Mouse (Mus musculus) thymus, postnatal 25 days (tissue): ENCODE measurements around the gene Sidt1.

Source experiments
- DNase-seq: peaks from one replicate; pipeline ENCODE4 v3.0.0; 2022

Gene Sidt1

DNA sequence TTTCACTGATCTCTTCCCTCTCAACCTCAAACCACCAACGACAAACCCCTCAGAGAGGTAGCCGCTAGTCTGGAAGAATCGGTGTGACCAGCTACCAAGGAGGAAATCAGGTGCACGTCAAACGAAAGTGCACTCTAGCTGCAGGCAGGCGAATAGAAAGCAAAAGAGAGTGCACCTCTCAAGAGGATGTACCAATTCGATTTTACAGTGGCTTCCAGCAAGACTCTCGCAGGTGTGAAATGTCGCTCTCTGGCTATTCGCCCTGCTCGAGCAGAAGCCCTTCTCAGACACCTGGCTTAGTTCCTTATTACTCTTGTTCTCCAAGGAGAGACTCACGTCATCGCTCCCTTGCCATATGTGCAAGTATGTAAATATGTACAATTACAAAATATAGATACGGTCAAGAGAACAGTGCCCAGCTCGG lies at the start of gene Sidt1:
TSS of gene Sidt1 (minus strand) at position 336 of the 424 bp plus-strand sequence.
- peak; percentile 67 for DNase-seq

GRCm38 (mm10) chr16:44381578-44381977 lies 48.6 kb upstream of the Sidt1 start:
- no peak for DNase-seq

GRCm38 (mm10) chr16:44380006-44380405 lies 47.0 kb upstream of the Sidt1 start:
- no peak for DNase-seq

GRCm38 (mm10) chr16:44375459-44375858 lies 42.5 kb upstream of the Sidt1 start:
- DNase-seq: no peak

DNA sequence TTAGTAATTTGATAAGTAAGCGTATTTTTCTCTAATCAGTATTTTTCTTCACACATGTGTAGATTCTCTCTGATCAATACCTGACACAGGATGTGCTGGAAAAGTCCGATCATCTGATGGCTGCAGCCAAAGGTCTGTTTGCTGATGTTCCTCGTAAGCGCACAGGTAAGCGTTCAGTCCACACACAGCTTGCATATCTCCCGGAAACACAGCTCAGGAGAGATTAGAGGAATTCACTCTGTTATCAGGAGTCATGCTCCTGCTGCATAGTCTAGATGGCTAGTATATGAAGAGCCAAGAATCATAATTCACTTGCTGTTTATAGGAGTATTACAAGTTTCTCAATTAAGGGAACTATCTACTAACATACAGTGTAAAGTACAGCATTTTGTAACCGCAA lies 32.5 kb upstream of the Sidt1 start:
- no peak for DNase-seq

- DNase-seq: peak; percentile 34
Observed at GRCm38 (mm10) chr16:44361921-44362890, 29.2 kb upstream of the Sidt1 start.

GRCm38 (mm10) chr16:44357571-44358268 lies 24.7 kb upstream of the Sidt1 start:
- peak; percentile 75 for DNase-seq

- DNase-seq: no peak
Observed at GRCm38 (mm10) chr16:44356291-44356690, 23.3 kb upstream of the Sidt1 start.

DNA sequence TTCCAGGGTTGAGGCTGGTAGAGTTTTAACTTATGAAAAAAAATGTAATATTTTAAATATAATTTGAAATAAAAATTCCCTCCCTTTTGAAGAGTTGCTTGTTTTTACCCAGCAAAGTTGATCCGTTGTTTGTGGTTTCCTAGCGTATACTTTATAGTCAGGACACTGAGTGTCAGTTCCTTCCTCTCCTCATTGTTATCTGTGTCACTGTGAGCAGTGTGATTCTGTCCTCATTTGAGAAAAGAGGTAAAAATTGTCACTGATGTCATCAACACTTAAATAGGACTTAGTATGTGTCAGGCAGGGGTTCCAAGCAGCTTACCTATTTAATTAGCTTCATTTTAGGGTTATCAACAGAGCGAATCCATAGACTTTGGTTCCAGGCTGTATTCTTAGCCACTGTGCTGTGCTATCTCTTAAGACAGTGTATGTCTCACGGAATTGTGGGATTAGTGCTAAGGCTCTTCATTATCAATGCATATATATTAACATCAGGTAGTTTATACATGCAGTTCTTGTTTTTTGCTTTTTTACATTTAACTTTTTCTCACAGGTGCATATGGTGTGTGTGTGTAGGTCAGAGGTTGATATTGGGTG lies 16.9 kb upstream of the Sidt1 start:
- no peak for DNase-seq

DNA sequence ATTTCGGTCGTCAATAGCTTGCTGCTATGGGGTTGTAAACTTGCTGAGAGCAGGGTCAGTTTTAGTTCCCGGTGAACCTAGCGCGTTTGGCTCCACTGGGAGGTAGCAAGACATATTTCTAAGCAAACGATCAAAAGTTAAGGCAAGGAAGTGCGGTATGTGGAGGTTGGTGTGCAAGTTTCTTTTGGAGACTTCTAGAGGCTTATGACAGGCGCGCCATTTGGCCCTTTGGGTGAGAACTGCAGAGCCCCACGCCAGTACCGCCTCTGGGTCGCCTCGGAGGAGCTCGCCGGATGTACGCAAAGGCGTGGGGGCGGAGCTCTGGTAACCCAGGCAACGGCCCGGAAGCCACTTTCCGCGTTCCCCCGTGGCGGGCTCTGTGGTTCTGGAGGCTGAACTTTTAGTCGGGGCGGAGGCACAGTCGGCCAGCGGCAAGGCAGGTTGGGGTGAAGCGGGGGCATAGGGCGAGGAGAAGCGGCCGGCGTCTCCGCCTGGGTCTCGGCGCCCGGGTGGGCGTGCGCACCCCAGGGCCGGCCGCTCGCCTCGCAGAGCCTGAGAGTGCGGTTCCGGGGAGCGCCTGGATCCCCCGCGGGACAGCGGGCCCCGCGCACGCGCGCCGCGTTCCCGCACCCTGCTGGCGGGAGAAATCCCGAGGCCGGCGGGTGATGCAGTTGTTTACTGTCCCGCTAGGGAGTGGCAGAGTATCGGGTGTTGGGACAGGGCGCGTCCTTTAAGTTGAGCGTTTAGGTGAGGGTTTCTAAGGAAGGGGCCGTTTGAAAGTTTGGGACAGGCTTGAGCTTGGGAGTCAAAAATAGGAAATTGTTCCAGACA lies 14.3 kb upstream of the Sidt1 start, which contains the start of gene Spice1:
TSS of gene Spice1 (plus strand) at position 51 of the 831 bp plus-strand sequence.
- DNase-seq: peak; percentile 95

DNA sequence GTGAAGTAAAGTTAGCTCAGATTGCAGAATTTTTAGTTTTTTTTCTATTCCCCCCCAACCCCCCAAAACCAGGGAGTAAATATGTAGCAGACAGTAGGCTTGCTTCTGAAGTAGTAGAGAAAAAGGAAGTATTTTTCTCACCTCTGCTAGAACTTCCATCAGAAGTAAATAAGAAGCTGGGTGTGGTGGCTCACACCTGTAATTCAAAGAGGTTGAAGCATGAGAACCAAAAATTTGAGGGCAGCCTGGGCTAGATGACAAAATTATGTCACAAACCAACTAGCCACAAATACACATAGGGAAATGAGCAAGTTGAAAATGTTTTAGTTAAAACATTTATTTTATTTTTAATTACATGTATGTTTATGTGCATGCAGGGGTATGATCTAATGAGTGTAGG lies 4.5 kb upstream of the Sidt1 start:
- no peak for DNase-seq

DNA sequence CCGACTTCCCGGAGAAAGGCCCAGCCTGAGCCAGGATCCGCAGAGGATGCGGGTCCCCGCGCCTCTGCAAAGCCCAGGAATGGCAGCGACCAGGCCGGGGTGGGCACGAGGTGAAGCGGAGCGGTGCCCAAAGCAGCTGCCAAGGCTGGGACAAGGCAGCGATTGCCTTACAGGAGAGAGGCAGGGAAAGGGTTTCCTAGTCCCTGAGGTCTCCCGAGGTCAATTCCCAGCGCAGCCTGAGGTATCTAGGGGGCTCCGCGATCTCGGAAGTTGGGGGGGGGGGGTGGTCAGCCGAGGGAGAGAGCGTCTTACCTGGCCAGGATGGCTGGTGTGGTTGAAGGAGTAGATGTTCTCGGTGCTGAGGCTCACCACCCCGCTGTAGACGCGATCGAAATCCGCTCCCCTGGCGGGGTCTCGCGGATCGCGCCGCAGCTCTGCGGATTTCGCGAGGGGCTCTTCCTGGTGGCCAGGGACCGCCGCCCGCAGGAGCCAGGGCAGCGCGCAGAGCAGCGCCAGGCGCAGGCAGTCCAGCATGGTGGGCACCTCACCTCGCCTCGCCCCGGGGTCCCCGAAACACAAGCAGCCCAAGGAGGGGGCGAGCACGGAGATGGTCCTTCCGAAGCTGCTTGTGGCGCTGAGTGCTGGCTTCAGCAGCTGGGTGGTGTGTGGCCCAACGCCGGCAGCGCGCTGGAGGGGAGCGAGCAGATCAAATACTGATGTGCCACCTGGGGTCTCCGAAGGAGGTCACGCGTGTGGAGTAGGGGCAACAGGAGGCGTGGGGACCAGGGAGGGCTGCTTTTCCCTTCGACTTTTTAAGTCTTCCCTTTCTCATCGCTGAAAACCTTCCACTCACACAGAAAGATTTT lies 768 bp downstream of the Sidt1 start:
- peak; percentile 63 for DNase-seq

GRCm38 (mm10) chr16:44331671-44331994 lies 1.4 kb downstream of the Sidt1 start:
- no peak for DNase-seq

GRCm38 (mm10) chr16:44331154-44331553 lies 1.8 kb downstream of the Sidt1 start:
- no peak for DNase-seq

DNA sequence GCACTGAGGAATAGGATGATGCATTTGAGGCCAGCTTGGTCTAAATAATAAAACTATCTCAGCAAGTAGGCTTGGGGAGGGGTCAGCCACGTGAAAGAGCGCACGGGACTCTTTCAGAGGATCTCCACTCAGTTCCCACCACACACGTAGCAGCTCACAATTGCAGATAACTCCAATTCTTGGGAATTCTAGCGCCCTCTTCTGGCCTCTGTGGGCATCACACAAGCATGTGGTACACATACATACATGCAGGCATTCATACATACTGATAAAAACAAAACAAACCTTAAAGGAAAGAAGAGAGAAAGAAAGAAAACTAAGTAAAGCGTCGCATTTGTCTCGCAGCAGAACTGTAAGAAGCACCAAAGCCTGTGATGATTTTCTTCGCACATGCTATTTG lies 2.3 kb downstream of the Sidt1 start:
- no peak for DNase-seq

- DNase-seq: no peak
Observed at GRCm38 (mm10) chr16:44328644-44329043, 4.4 kb downstream of the Sidt1 start.

DNA sequence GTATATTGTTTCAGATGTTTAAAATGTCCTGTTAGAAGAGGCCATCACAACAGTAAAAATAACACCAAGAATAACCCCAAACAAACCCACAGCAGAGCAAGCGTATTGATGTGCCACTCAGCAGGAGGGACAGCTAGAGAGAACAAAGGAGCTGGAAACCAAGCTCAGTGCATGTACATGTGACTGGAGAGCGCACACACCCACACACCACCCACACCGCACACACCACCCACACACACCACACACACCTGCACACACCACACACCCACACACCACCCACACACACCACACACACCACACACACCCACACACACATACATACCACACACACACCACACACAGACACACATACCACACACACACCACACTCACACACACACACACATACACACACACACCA lies 12.8 kb downstream of the Sidt1 start:
- no peak for DNase-seq

GRCm38 (mm10) chr16:44316350-44316749 lies 16.6 kb downstream of the Sidt1 start:
- DNase-seq: no peak

DNA sequence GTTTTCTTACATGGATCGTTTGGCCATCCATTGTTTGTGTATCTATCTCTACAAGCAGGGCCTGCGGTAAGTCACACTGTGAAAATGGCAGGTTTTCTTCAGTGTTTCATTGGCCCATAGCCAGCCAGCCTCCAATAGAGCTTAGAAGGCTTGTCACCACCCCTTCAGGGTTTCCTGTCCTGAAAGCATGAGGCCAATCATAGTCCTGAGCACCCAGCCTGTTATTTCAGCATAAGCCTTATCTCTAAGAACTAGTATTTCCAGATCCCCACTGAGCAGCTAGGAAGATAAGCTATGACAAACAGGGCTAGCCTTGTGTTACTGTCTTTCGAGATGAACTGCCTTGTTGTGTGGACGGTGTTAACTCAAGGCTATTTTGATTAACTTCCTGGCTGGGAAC lies 19.6 kb downstream of the Sidt1 start:
- DNase-seq: no peak

DNA sequence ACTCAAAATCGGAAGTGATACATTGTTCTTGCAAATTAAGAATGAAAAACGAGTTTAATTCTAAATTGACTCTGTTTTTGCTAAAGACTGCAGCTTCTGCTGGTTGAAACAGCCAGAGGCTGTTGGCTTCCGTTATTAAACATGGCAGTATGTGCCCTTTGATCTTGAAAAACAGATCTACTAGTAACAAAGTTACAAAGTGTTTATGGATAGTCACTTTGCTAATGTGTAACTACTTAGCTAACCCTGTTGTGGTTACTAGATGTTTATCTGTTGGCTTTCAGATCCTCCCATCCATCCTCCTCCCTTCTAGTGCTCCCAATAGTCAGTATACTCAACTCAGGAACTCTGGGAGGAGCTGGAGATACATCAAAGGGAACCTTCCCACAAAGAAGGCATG lies 27.4 kb downstream of the Sidt1 start:
- no peak for DNase-seq

DNA sequence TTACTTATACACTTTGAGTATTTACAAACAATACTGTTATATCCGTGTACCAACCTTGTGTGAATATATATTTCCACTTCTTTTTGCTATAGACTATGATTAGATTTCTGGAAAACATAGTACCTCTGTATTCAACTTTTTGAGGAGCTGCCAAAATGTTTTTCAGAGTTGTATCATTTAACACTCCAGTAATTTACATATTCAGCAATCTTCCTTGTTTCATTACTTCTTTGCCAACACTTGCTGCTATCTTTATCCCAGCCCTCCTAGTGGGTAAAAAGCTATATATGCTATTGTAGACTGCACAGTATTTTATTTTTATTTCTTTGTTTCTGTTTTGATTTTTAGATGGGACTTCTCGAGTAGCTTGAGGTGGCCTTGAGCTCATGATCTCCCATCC lies 29.2 kb downstream of the Sidt1 start:
- DNase-seq: no peak
